Mouse (Mus musculus) G1E (cell line): Measurements from ENCODE around the gene Trim23.

Experiments
- CTCF ChIP-seq: IDR thresholded peaks from 2 replicates; pipeline ENCODE4 v1.5.1; 2012; ENCODE audit warnings: low read depth, low read length, inconsistent platforms, mixed read lengths
- GATA1 ChIP-seq: IDR thresholded peaks from 2 replicates; pipeline ENCODE4 v1.6.1; 2012; ENCODE audit warnings: borderline replicate concordance, low read length, inconsistent platforms, mixed read lengths
- TAL1 ChIP-seq: conservative IDR thresholded peaks from 2 replicates; pipeline ENCODE4 v1.6.1; 2012; ENCODE audit warnings: low read depth, low read length, inconsistent platforms, mixed read lengths

GRCm38 (mm10) chr13:104176874-104177273 lies 1.7 kb upstream of the Trim23 start:
- TF ChIP-seq CTCF (no peak), TAL1 (no peak), GATA1 (no peak)
